Mouse (Mus musculus) CH12.LX (cell line): ENCODE measurements around the gene Cyb5b.

Source experiments
- CTCF ChIP-seq, 2 experiments: IDR thresholded peaks in 1 of 2; conservative IDR thresholded peaks in 1 of 2; 2 replicates each; pipeline ENCODE4 v1.5.1; 2011 to 2012; ENCODE audit warnings: low read depth in 2 of 2, low read length in 2 of 2, improper control_type of control experiment in 1 of 2, inconsistent platforms in 1 of 2, mild to moderate bottlenecking in 1 of 2, moderate library complexity in 1 of 2
- EP300 ChIP-seq: IDR thresholded peaks from 2 replicates; pipeline ENCODE4 v1.6.1; 2011; ENCODE audit warnings: low read length, improper control_type of control experiment
- POLR2A ChIP-seq: IDR thresholded peaks from 2 replicates; pipeline ENCODE4 v1.6.1; 2011; ENCODE audit warnings: low read depth, mild to moderate bottlenecking, improper control_type of control experiment, low read length
- ZNF384 ChIP-seq: IDR thresholded peaks from 2 replicates; pipeline ENCODE4 v1.6.1; 2012; ENCODE audit warnings: low read depth, low read length, improper control_type of control experiment, inconsistent platforms

DNA sequence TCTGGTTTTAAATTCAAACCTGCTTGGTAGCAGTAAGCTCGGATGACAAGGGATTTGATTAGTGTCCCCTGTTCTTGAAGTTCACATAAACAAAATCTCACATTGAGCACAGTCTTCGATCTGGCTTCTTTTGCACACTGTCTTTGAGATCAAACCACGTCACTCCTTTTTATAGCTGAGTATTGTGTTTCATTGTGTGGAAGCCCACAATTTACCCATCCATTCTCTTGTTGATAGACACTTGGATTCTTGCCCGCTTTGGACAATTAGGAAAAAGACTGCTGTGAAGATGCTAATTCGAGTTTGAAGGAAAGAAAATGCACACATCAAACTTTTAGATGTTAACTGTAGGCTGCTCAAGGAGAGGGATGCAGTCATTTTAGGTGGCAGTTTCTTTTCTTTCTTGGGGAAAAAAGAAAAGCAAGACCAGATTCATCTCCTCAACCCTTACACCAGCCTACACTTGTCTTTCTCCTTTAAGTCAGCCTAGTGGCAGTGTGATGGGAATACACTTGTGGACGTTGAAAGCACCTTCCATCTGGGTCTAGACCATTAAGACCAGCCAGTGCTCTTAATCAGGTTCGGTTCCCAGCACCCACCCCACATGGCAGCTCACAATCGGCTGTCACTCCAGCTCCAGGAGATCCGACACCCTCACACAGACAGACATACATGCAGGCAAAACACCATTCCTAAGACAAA is 39.7 kb upstream of the Cyb5b start:
- TF ChIP-seq ZNF384 (no peak), POLR2A (no peak), CTCF (conservative IDR thresholded peaks at IDR 0.05 in 1 of 2, IDR thresholded peaks at IDR 0.05 in 1 of 2; ENCODE audit: low read depth in 2 of 2, low read length in 2 of 2) (no peak), EP300 (no peak)
